ENCODE assay signal across 15 mouse cellular contexts in genomic region chr4:53895335-53895734, GRCm38 (mm10).
"Had no signal": no experiment of that assay in that cellular context is flagged by ENCODE, and none has a peak within 500 bp of the region (broad histone marks: within the 10 kb centered on the region; RNA-seq: fewer than 3 reads in every experiment).

No protein-coding gene starts in this region.

- H3K9me3 ChIP-seq: limb, embryonic 13.5 days; liver, embryonic 15.5 days; neural tube, embryonic 12.5 days had no signal

- ATAC-seq: lung, postnatal 0 days had no signal

- H3K36me3 ChIP-seq: limb, embryonic 13.5 days; liver, embryonic 15.5 days; neural tube, embryonic 12.5 days had no signal

- H3K4me2 ChIP-seq: limb, embryonic 13.5 days; liver, embryonic 11.5 days; liver, embryonic 15.5 days; neural tube, embryonic 12.5 days had no signal

- H3K4me3 ChIP-seq: limb, embryonic 13.5 days; liver, embryonic 15.5 days; neural tube, embryonic 12.5 days had no signal

- DNase-seq: kidney, postnatal 14 days; left cerebral cortex, postnatal 4 days; lung, adult 2 months; lung, postnatal 36 days; midbrain, embryonic 14.5 days; retina, postnatal 1 day; right cerebral cortex, postnatal 4 days; spleen, adult 18-20 months; thymus, adult 18-20 months; thymus, postnatal 14 days had no signal

- H3K9ac ChIP-seq: limb, embryonic 13.5 days; liver, embryonic 15.5 days; neural tube, embryonic 12.5 days had no signal

- H3K27ac ChIP-seq: limb, embryonic 13.5 days; liver, embryonic 15.5 days; neural tube, embryonic 12.5 days had no signal

- H3K4me1 ChIP-seq: liver, embryonic 15.5 days had no signal

- H3K27me3 ChIP-seq: limb, embryonic 13.5 days; liver, embryonic 15.5 days; neural tube, embryonic 12.5 days had no signal
